Mouse (Mus musculus) ES-E14 (cell line): Measurements from ENCODE around the gene Tubg1.

ENCODE experiments used
- CHD2 ChIP-seq: IDR thresholded peaks from 2 replicates; pipeline ENCODE4 v1.6.1; 2014; ENCODE audit warnings: mild to moderate bottlenecking, low read depth, low read length, inconsistent platforms
- HCFC1 ChIP-seq: IDR thresholded peaks from 2 replicates; pipeline ENCODE4 v1.6.1; 2012; ENCODE audit warnings: low read length, inconsistent platforms, borderline replicate concordance; ENCODE audit not compliant: insufficient read depth
- MAFK ChIP-seq: IDR thresholded peaks from 2 replicates; pipeline ENCODE4 v1.6.1; 2014; ENCODE audit warnings: mild to moderate bottlenecking, low read depth, low read length, inconsistent platforms; ENCODE audit not compliant: insufficient read depth
- ZC3H11A ChIP-seq: IDR thresholded peaks from 2 replicates; pipeline ENCODE4 v1.6.1; 2012; ENCODE audit warnings: low read depth, mild to moderate bottlenecking, inconsistent platforms, low read length, borderline replicate concordance
- ZNF384 ChIP-seq: IDR thresholded peaks from 2 replicates; pipeline ENCODE4 v1.6.1; 2012; ENCODE audit warnings: low read depth, low read length, inconsistent platforms

- no peak for TF ChIP-seq MAFK
- no peak for TF ChIP-seq ZNF384
- TF ChIP-seq ZC3H11A = no peak
- TF ChIP-seq CHD2 = no peak
- no peak for TF ChIP-seq HCFC1
Measured at GRCm38 (mm10) chr11:101155151-101155550, 35.4 kb downstream of the Tubg1 start.
